Mouse (Mus musculus) intestine, embryonic 16.5 days (tissue): ENCODE measurements around the gene Zfp990. TPM values are rescaled to one million over a fixed set of nuclear protein-coding genes. Genes with fewer than 3 reads are reported as not detected.
"Not testable (repeated sequence)": the region's sequence is repeated elsewhere in the genome, so short reads cannot be mapped to it uniquely, and the experiment has no call there.

ENCODE experiments used
- ATAC-seq: fragments of 200-750 bp; cut with Nextera tagmentation; 2 replicates; pipeline ENCODE4 v1.8.0; 2017; ENCODE audit warnings: moderate TSS enrichment, moderate library complexity
- H3K27ac ChIP-seq: fragments of 300-500 bp; sonication (generic); 2 replicates; pipeline ENCODE4 v1.5.1; 2014; ENCODE audit warnings: mild to moderate bottlenecking, low read length
- H3K27me3 ChIP-seq: fragments of 300-500 bp; sonication (generic); replicated peaks from 2 replicates; pipeline ENCODE4 v1.6.1; 2014; ENCODE audit warnings: low read length, control low read depth, mixed read lengths; ENCODE audit not compliant: control insufficient read depth, insufficient read depth
- H3K36me3 ChIP-seq: fragments of 300-500 bp; sonication (generic); 2 replicates; pipeline ENCODE4 v1.6.1; 2014; ENCODE audit warnings: low read length, control low read depth; ENCODE audit not compliant: control insufficient read depth, insufficient read depth
- H3K4me1 ChIP-seq: fragments of 300-500 bp; sonication (generic); 2 replicates; pipeline ENCODE4 v1.6.1; 2014; ENCODE audit warnings: low read length, control low read depth, mixed read lengths; ENCODE audit not compliant: control insufficient read depth, insufficient read depth
- H3K4me2 ChIP-seq: fragments of 300-500 bp; sonication (generic); 2 replicates; pipeline ENCODE4 v1.6.1; 2014; ENCODE audit warnings: low read depth, low read length, control low read depth
- H3K4me3 ChIP-seq: fragments of 300-500 bp; sonication (generic); 2 replicates; pipeline ENCODE4 v1.5.1; 2014; ENCODE audit warnings: mild to moderate bottlenecking, low read length
- H3K9ac ChIP-seq: fragments of 300-500 bp; sonication (generic); 2 replicates; pipeline ENCODE4 v1.6.1; 2014; ENCODE audit warnings: low read depth, low read length
- H3K9me3 ChIP-seq: fragments of 300-500 bp; sonication (generic); 2 replicates; pipeline ENCODE4 v1.6.1; 2016; ENCODE audit warnings: low read length, control low read depth; ENCODE audit not compliant: control insufficient read depth
- WGBS: fragments of 180-500 bp; shearing (Covaris S2); extraction: QIAGEN DNeasy Blood & Tissue Kit; methylation state at CpG from one replicate; pipeline ENCODE4 v1.1.7; 2014; 5-methylcytosine and 5-hydroxymethylcytosine counted together
- polyA plus RNA-seq: library from polyadenylated mRNA; unstranded; fragments of >200 nt; fragmentation: Nextera tagmentation; extraction: Ambion mirVana; gene quantifications from 2 replicates; pipeline ENCODE4 v1.2.1, GENCODE M21; 2015

Gene Zfp990
- polyA plus RNA-seq, 1 experiment from 2014 or later: 0.11 TPM

DNA sequence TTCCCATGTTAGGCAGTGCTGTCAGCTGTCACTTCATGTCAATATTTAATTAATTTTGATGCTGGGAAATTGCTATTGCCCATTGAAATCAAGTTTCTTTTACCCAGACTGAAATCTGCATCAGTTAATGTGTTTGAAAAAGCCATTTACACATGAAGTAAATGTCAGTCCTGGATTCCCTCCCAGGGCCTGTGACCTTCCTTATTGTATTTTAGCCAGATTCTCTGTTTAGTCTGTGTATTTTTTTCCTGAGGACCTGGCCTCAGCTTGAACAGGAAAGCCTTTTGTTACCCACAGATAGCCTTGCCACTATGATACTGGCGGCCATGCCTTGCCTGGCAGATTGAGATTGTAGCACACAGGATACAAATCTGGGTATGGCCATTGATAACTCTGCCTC is 6.8 kb downstream of the Zfp990 start:
- H3K4me1 ChIP-seq, H3K4me3 ChIP-seq, H3K27me3 ChIP-seq, H3K27ac ChIP-seq, ATAC-seq, H3K4me2 ChIP-seq, H3K9me3 ChIP-seq, H3K36me3 ChIP-seq, H3K9ac ChIP-seq: not testable (repeated sequence)
- 100% methylated on average over 1 of the region's 1 CpGs for WGBS

DNA sequence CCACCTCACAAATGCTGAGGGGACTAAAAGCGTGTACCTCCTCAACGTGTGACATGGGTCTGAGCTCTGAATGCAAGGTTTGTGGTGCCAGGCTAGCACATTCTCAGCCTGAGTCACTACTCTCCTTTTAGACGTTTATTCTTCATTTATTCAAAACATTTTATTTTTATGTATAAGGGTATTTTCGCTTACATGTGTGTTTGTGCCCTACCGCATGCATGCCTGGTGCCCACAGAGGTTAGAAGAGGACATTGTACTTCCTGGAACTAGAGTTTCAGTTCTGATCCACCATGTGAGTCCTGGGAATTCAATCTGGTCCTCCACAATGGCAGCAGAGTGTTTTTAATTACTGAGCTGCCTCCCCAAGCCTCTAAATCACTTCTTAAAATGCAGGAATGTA is 33.3 kb downstream of the Zfp990 start:
- WGBS: 81% methylated on average over 5 of the region's 5 CpGs
- not testable (repeated sequence) for H3K27me3 ChIP-seq, H3K4me1 ChIP-seq, H3K27ac ChIP-seq, ATAC-seq, H3K9ac ChIP-seq, H3K9me3 ChIP-seq, H3K4me2 ChIP-seq, H3K4me3 ChIP-seq, H3K36me3 ChIP-seq

DNA sequence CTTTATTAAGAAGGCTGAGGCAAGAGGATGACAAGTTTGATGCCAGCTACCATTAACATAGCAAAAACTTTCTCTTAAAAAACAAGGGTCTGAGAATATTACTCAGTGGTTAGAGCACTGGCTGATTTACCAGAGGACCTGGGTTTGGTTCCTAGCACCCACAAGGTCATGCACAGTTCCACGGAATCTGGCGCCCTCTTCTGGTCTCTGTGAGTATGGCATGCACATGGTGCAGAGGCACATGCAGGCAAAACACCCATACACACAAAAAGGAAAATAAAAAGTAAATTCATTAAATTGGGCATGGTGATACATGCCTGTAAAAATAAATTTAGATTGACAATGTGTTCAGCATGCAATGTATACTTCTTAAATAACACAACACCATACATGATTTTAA is 34.5 kb downstream of the Zfp990 start:
- not testable (repeated sequence) for H3K4me2 ChIP-seq, H3K4me3 ChIP-seq, H3K4me1 ChIP-seq, ATAC-seq, H3K36me3 ChIP-seq, H3K27me3 ChIP-seq, H3K9me3 ChIP-seq, H3K9ac ChIP-seq, H3K27ac ChIP-seq
- 20% methylated on average over 2 of the region's 2 CpGs for WGBS

DNA sequence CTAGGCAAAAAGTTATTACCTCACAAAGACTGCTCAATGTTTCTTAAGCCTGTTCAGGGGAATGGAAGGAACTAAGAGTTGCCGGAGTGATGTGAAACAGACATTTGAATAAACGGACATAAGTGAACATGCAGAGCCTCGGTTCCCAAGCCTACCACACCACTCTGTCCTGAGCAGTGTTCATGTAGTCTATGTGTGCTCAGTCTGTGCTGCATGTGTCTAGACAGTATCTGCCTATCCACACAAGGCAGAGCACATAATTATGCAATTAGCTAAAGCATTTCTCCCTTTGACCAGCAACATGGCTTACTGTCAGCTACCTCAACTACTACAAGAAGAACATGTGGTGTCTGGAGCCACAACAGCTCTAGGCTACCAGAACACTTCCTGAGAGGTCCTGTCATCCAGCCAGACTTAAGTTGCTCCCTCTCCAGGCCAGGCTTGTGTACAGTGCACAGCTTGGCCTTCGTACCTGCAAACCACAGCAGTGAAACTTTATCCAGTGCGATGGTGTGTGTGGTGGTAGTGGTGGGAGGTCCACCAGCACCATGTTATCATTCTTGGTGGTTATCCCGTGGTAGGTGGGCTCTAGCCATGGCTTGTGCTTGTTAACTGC is 35.3 kb downstream of the Zfp990 start:
- not testable (repeated sequence) for H3K4me2 ChIP-seq, H3K36me3 ChIP-seq, H3K27ac ChIP-seq, H3K9me3 ChIP-seq, H3K4me3 ChIP-seq, H3K4me1 ChIP-seq, H3K27me3 ChIP-seq, ATAC-seq, H3K9ac ChIP-seq
- WGBS: 77% methylated on average over 6 of the region's 6 CpGs

DNA sequence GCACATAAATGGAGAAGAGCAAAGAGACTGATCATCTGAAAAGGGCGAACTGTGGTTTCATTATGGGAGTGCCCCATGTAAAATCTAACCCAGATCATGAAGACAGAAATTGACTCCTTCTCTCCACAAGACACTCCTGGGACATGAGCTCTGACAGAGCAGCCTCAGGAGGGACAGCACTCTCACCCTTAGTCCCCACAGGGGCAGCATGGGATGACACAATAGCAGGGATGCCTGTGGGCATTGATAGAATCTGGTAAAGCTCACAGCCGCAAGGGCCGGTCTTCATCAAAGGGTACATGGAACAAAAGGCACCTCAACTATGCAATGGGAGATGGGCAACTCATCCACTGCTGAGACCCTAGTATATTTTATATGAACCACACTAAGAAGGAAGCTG is 35.9 kb downstream of the Zfp990 start:
- not testable (repeated sequence) for ATAC-seq, H3K36me3 ChIP-seq, H3K4me1 ChIP-seq

DNA sequence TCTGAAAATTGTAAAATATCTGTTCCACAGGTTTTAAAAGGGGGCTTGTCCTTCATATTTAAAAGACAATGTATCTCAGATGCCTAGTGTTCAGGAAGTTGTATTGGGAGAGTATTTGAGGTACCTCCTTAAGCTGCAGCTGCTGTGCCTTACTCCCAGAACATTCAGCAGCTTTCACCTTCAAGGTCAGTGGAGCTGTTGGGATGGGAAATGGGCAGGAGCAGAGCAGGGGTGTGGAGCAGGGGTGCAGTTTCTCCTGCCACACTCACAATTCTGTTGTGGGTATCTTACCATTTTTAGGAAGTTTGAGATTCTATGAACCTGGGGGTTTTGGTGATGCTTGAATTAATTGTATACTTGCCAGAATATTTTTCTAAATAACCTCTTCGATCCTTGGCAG is 46.1 kb downstream of the Zfp990 start:
- Histone ChIP-seq H3K36me3 (no peaks in the 10 kb centered on the region), H3K4me1 (no peaks in the 10 kb centered on the region), H3K27me3 (no peaks in the 10 kb centered on the region), H3K4me2 (no peak overlapping the region), H3K4me3 (no peak overlapping the region), H3K27ac (no peak overlapping the region), H3K9me3 (peaks cover 10% of the 10 kb centered on the region), H3K9ac (no peak overlapping the region)
- 71% methylated on average over 1 of the region's 1 CpGs for WGBS
- ATAC-seq: no peak

More for the DNA sequence above, 35.9 kb downstream of the Zfp990 start:
- WGBS: 89% methylated on average over 3 of the region's 3 CpGs
- H3K4me3 ChIP-seq, H3K9me3 ChIP-seq, H3K9ac ChIP-seq, H3K27me3 ChIP-seq, H3K27ac ChIP-seq, H3K4me2 ChIP-seq: not testable (repeated sequence)

DNA sequence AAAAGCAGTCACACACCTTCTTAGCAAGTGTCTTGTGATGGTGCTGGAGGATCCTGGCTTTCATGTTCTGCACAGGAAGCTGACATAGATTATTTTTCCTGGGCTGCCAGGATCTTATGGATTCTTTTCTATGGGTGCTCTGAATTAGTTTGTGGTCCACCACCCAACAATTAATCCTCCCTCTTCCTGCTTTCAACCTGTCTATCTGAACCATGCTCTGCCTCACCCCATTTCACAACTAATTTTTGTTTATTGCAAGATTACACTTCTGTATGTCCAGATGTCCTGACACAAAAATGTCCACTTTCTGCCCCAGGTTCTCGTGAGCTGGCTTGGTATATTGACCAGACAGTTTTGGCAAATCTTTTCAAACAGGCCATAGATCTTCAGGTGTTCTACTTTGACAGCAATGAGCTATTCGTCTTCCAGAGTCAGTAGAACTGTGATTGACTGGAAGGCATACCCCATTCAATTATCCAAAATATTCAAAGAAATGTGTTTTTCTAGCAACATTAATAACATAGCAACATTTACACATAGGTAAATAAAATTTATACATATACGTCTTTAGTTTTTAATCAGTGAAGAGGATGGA is 49.0 kb downstream of the Zfp990 start:
- H3K4me3 ChIP-seq: no peak overlapping the region
- H3K27ac ChIP-seq: no peak overlapping the region
- no peak for ATAC-seq
- H3K9me3 ChIP-seq: peaks cover 10% of the 10 kb centered on the region
- WGBS: 42% methylated on average over 3 of the region's 3 CpGs
- H3K9ac ChIP-seq: no peak overlapping the region
- H3K27me3 ChIP-seq: no peaks in the 10 kb centered on the region
- H3K4me1 ChIP-seq: no peaks in the 10 kb centered on the region
- no peak overlapping the region for H3K4me2 ChIP-seq
- no peaks in the 10 kb centered on the region for H3K36me3 ChIP-seq

DNA sequence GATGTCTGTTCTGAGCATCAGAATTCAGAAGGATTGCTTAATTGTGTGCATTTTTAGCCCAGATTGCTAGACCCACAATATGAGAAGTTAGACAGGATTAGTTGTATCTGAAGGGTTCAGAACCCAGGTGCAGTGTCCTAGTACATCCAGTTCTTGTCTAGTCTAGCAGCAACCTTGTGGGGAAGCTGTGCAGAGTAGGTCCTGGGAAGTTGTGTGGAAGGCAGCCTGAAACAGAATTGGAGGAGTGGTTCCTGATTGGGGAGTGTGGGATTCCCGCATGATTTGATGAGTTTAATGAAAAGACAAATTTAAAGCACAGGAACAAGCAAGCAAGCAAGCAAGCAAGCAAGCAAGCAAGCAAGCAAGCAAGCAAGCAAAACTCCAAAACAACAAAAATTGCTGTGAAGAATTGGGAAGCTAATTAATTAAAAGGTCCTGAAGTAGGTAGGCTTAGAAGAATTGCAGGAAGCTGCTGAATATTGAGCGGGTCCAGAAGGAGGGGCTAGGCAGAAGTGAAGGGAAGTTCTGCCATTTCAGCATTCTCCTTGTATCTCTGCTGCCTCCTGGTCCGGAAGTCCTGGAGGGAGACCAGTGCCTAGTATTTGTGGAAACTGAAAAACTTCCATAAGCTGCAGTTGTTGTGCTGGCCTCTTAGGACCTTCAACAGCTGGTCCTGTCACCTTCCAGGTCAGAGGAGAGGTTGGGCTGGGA is 53.7 kb downstream of the Zfp990 start:
- WGBS: 75% methylated on average over 3 of the region's 3 CpGs
- Histone ChIP-seq H3K9ac (no peak overlapping the region), H3K27ac (no peak overlapping the region), H3K36me3 (no peaks in the 10 kb centered on the region), H3K4me1 (no peaks in the 10 kb centered on the region), H3K4me2 (no peak overlapping the region), H3K27me3 (no peaks in the 10 kb centered on the region), H3K4me3 (no peak overlapping the region), H3K9me3 (peaks cover 7% of the 10 kb centered on the region)
- ATAC-seq: no peak

DNA sequence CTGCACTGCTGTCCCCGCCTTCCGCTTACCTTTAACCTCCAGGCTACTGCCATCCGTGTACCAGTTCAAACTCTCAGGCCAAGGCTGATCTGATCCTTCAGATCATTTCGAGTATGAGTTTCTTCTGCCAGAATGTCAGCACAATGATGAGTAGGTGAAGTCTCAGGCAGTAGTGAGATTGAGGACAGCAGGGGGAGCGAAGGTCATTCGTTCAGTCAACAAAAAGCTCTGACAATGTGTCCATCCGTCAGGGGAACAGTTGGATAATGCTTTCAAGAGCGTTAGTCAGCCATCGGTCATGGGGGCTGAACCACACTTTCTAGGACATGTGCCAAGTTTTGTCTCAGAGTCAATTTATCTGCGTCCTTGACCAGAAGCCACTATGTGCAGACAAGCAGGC is 59.9 kb downstream of the Zfp990 start:
- not testable (repeated sequence) for ATAC-seq, H3K4me3 ChIP-seq, H3K9ac ChIP-seq, H3K4me2 ChIP-seq, H3K4me1 ChIP-seq, H3K27me3 ChIP-seq, H3K36me3 ChIP-seq, H3K9me3 ChIP-seq, H3K27ac ChIP-seq
- WGBS: 89% methylated on average over 6 of the region's 10 CpGs
